Mouse (Mus musculus) spleen, adult 2 months (tissue): Measurements from ENCODE around the gene Tssk1.

Experiments
- CTCF ChIP-seq: fragments of 200-500 bp; IDR thresholded peaks from 2 replicates; pipeline ENCODE4 v1.5.1; 2011; ENCODE audit warnings: mild to moderate bottlenecking, inconsistent platforms; ENCODE audit not compliant: insufficient read depth, insufficient read length, insufficient replicate concordance; ENCODE audit errors: extremely low read depth
- POLR2A ChIP-seq: fragments of 200-500 bp; IDR thresholded peaks from 2 replicates; pipeline ENCODE4 v1.6.1; 2011; ENCODE audit warnings: low read depth, low read length, inconsistent platforms

DNA sequence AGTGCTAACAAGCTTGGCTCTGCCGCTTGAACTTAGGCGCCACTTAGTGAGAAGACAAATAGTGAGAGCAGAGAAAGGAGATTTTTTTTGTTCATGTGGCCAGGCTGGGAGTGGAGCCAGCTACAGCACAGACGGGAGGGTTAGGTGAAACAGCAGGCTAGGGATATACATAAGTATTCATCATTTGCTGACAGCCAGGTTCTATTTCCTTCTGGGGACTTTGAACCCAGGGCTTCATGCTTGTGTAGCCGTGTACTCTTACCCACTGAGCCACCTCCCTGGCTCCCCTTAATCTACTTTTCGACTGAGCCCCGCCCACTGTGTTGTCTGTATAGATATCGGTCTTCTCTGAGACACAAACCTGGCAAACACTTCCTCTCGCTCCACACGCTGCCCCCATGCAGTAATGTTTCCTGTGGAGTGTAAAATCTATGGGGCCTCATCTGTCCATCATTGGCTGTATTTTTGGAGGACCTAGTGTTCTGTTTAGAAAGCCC is 45.3 kb downstream of the Tssk1 start:
- TF ChIP-seq CTCF, result no peak
- TF ChIP-seq POLR2A, result no peak
